In genomic region chr13:32864529-32864928, GRCm38 (mm10) we compare ENCODE assay signal across 9 mouse cellular contexts. TPM values are rescaled to one million over a fixed set of nuclear protein-coding genes. Genes with fewer than 3 reads are reported as not detected.
"Had no signal": no experiment of that assay in that cellular context is flagged by ENCODE, and none has a peak within 500 bp of the region (broad histone marks: within the 10 kb centered on the region; RNA-seq: fewer than 3 reads in every experiment).

No protein-coding gene starts in this region.

RNA-seq across cellular contexts. Expression of gene Serpinb1c, which starts 33.5 kb away (rescaled TPM):
- polyA plus RNA-seq: neural tube, embryonic 13.5 days; small intestine, adult 2 months; spleen, adult 2 months; stomach, embryonic 14.5 days; stomach, embryonic 15.5 days; stomach, embryonic 16.5 days; testis, adult 2 months; thymus, adult 2 months; thymus, postnatal 0 days had no signal
